Mouse (Mus musculus): Measurements from ENCODE around the gene Wrnip1.
"Not testable (repeated sequence)": the region's sequence is repeated elsewhere in the genome, so short reads cannot be mapped to it uniquely, and the experiment has no call there.

The Wrnip1 gene

DNA sequence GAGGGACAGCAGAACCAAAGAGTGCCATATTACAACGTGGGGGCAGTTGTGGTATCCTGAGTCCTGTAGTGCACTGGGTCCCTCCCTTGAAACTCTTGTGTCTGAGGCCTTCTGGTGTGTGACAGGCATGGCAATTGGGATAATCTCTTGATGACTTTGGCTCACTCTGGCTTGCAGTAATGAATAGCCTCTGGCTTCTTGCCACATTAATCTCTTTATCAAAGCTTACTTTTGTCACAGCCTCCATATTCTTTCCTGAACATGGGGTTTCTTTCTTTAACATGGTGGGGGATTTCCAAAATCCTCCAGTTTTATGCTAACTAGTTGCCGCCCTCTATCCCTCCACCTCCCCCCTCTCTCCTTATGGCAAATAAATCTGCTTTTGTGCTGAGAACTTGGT is 51.2 kb downstream of the Wrnip1 start:
- no peak for DNase-seq

DNA sequence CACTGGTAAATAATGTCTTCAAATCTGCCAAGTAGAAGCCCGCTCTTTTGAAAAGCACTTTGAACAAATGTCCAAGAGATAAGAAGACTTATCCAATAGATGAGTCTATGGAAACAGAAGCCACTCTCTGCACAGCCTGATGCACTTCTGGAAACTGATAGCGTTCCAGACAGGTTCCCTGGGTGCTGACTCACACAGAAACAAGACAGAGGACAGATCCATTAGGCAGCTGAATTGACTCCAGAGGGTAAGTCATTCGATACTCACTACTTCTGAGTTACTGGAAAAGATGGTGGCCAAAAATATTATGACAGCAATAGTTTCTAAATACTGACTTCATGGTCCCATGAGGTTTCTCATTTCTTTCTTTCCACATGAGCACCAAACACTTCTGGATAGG is 59.0 kb downstream of the Wrnip1 start:
- DNase-seq, result no peak

DNA sequence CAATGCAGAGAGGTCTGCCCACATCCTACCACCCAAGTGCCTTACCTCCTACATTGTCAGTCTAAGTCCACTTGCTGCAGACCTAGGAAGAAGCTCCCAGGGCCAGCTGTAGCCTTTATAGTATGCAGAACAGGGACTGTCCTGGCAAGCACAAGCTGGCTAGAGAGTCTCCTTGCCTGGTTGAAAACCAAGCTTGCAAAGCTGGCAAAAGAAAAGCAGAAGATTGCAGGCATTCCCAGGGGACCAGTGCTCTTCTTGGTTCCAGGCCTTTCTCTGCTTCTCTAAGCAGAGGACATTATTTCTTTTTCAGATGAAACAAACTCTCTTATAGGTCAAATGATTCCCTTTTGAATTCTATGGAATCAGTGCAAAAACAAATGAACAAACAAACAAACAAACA is 61.6 kb downstream of the Wrnip1 start:
- DNase-seq, result no peak

DNA sequence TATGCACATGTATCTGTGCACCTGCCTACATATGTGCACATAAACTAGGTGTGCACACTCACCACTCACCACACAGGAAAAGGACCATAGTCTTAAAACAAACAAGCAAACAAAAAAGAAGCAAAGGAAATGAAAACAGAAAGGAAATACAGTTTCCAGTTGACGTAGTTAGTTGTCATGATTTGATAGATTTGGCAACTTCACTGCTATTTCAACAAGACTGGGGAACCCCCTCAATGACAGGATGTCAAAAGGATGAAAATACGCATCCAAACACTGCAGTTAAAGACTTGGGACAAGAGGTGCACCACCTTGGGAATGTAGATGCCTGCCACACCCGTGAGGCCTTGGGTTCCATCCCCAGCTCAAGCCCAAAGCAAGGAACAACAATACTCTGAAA is 62.7 kb downstream of the Wrnip1 start:
- not testable (repeated sequence) for DNase-seq

DNA sequence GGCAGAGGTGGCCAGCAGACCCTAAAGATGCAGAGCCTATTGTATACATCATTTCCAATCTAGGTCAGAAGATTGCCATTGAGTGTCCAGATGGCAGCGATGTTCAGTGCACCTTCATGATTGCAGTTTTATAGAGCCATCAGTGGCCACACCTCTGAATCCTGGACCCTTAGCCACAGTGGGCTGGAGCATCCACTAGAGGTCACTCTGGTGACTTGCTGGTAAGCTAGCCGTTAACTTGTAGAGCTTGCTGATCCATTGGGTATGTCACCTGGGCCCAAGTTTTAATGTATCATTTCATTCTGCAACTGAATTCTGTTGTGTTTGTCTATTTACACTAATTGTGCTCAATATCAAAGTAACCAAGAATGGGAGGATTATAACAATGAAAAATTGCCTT is 63.8 kb downstream of the Wrnip1 start:
- DNase-seq, result no peak

DNA sequence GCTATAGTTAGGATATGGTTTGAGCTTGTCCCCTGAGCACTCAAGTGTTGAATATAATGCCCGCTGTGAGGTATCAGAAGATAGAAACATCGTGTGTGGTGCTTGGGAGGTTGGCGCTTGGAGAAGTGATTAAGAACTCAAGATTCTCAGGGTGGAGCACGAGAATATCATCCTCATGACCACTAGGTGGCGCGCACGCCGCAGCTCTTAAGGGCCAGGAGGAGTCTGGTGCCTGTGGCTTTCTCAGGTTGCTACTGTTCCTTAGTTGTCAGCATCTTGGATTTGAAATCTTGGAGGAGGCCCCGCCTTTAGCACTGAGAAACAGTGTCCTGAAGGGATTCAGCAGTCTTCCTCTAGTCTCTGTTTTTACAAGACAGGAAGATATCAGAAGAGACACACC is 64.6 kb downstream of the Wrnip1 start:
- peak; percentile 65 for DNase-seq

DNA sequence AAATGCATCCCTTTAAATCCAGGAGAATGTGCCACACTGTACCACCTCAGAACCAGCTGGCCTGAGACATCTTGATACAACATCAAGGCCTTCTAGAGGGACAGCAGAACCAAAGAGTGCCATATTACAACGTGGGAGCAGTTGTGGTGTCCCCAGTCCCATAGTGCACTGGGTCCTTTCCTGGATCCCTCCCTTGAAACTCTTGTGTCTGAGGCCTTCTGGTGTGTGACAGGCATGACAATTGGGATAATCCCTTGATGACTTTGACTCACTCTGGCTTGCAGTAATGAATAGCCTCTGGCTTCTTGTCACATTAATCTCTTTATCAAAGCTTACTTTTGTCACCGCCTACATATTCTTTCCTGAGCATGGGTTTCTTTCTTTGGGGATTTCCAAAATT is 65.2 kb downstream of the Wrnip1 start:
- DNase-seq, result no peak

DNA sequence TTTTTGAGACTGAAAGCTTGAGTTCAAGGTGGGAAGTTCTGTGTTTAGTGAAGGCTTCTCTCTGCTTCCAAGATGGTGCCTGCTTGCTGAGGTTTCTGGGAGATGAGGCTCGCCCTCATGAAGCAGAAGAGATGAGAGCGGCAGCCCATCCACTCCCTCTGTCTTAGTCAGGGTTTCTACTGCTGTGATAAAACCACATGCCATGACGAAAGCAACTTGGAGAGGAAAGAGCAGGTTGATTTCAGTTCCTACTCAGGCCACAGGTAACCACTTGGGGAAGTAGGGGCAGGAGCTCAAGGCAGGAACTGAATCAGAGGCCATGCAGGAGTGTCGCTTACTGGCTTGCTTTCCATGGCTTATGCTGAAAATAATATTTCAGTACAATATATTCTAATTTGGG is 66.4 kb downstream of the Wrnip1 start:
- DNase-seq, result not testable (repeated sequence)

DNA sequence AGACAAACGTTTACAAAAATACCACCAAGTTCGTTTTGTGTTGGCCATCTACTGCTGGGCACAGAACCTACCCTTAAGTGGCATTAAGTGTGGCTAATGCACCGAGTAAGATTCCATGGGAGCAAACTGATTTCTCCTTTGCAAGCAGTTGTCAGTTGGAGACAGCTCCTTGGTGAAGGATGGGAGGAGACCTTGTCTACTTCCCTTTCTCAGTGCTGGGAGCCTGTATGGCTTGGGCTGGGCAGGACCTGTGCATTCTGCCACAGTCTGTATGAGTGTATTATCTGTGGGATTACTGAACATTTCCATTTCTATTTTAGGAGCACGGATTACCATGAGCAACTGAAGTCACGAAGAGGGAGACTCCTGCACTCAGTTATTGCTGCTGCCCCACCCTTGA is 67.0 kb downstream of the Wrnip1 start:
- DNase-seq, result no peak

Measured in cerebellum, adult 9-10 months (tissue).